Mouse (Mus musculus) forebrain, embryonic 16.5 days (tissue): ENCODE measurements around the gene Mdh2. TPM values are rescaled to one million over a fixed set of nuclear protein-coding genes. Genes with fewer than 3 reads are reported as not detected.

ENCODE experiments used
- ATAC-seq: fragments of 200-750 bp; cut with Nextera tagmentation; 2 replicates; pipeline ENCODE4 v1.8.0; 2017; ENCODE audit warnings: mild to moderate bottlenecking, moderate library complexity
- H3K27ac ChIP-seq: fragments of 300-500 bp; sonication (generic); 2 replicates; pipeline ENCODE4 v1.5.1; 2014; ENCODE audit warnings: low read length, control low read depth
- H3K27me3 ChIP-seq: fragments of 300-500 bp; sonication (generic); replicated peaks from 2 replicates; pipeline ENCODE4 v1.6.1; 2014; ENCODE audit warnings: low read length; ENCODE audit not compliant: control insufficient read depth, insufficient read depth
- H3K36me3 ChIP-seq: fragments of 300-500 bp; sonication (generic); 2 replicates; pipeline ENCODE4 v1.6.1; 2014; ENCODE audit not compliant: control insufficient read depth, insufficient read depth
- H3K4me1 ChIP-seq: fragments of 300-500 bp; sonication (generic); replicated peaks from 2 replicates; pipeline ENCODE4 v1.6.1; 2014; ENCODE audit warnings: low read length; ENCODE audit not compliant: control insufficient read depth, insufficient read depth
- H3K4me2 ChIP-seq: fragments of 300-500 bp; sonication (generic); 2 replicates; pipeline ENCODE4 v1.6.1; 2014; ENCODE audit warnings: mild to moderate bottlenecking, low read length, control low read depth
- H3K4me3 ChIP-seq: fragments of 300-500 bp; sonication (generic); replicated peaks from 2 replicates; pipeline ENCODE4 v1.5.1; 2014; ENCODE audit warnings: mild to moderate bottlenecking, low read length, control low read depth
- H3K9ac ChIP-seq: fragments of 300-500 bp; sonication (generic); replicated peaks from 2 replicates; pipeline ENCODE4 v1.6.1; 2014; ENCODE audit warnings: low read depth, low read length, control low read depth
- H3K9me3 ChIP-seq: fragments of 300-500 bp; sonication (generic); 2 replicates; pipeline ENCODE4 v1.6.1; 2016; ENCODE audit warnings: low read length; ENCODE audit not compliant: control insufficient read depth
- WGBS: fragments of 180-500 bp; shearing (Covaris S2); extraction: QIAGEN DNeasy Blood & Tissue Kit; methylation state at CpG from one replicate; pipeline ENCODE4 v1.1.7; 2014; 5-methylcytosine and 5-hydroxymethylcytosine counted together
- polyA plus RNA-seq: library from polyadenylated mRNA; unstranded; fragments of >200 nt; fragmentation: Nextera tagmentation; extraction: Ambion mirVana; gene quantifications from 2 replicates; pipeline ENCODE4 v1.2.1, GENCODE M21; 2015

Mdh2 gene
- polyA plus RNA-seq, 1 experiment from 2014 or later = 563 TPM

DNA sequence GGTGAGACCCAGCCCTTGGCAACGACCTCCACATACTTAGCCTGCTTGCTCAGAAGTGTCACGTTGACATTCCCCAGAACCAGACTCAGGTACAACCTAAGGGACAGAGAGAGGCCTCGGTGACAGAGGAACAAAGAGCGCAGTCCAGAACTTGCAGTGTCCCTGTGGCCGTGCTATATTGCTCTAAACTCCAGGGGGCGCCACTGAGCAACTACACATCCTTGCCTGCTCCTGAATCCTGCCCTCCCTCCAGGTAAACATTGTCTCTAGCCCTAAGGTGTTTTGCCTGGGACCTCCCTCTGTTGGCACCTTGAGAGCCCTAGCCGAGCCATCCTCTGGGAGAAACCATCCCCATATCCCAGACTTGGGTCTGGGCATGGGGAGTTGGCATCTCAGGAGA, 41.1 kb upstream of the Mdh2 start:
- peaks cover 48% of the 10 kb centered on the region for H3K36me3 ChIP-seq
- 82% methylated on average over 7 of the region's 7 CpGs for WGBS

DNA sequence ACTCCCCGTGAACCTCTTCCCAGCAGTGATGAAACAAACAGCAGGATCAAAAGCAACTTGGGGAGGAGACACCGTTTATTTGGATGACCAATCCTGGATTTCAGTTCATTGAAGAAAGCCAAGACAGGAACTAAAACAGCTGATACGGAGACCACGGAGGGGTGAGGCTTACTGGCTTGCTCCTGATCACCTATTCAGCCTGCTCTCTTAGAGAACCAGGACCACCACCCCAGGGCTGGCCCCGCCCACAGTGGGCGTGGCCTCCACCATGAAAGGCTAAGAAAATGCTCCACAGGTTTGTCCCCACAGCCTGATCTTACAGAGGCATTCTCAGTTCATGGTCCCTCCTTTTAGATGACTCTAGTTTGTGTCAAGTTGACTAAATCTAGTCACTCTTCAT, 40.0 kb upstream of the Mdh2 start:
- 23% methylated on average over 6 of the region's 6 CpGs for WGBS
- H3K4me3 ChIP-seq = no peak overlapping the region
- H3K27me3 ChIP-seq = no peaks in the 10 kb centered on the region
- peaks cover 10% of the 10 kb centered on the region for H3K4me1 ChIP-seq
- no peak overlapping the region for H3K4me2 ChIP-seq
- peaks cover 40% of the 10 kb centered on the region for H3K36me3 ChIP-seq
- H3K9me3 ChIP-seq = no peaks in the 10 kb centered on the region
- no peak for ATAC-seq
- H3K9ac ChIP-seq = no peak overlapping the region
- no peak overlapping the region for H3K27ac ChIP-seq

More for the DNA sequence above, 41.1 kb upstream of the Mdh2 start:
- Histone ChIP-seq H3K4me2 (no peak overlapping the region), H3K4me3 (no peak overlapping the region), H3K9me3 (no peaks in the 10 kb centered on the region), H3K27me3 (no peaks in the 10 kb centered on the region), H3K4me1 (no peaks in the 10 kb centered on the region), H3K9ac (no peak overlapping the region), H3K27ac (no peak overlapping the region)
- no peak for ATAC-seq

DNA sequence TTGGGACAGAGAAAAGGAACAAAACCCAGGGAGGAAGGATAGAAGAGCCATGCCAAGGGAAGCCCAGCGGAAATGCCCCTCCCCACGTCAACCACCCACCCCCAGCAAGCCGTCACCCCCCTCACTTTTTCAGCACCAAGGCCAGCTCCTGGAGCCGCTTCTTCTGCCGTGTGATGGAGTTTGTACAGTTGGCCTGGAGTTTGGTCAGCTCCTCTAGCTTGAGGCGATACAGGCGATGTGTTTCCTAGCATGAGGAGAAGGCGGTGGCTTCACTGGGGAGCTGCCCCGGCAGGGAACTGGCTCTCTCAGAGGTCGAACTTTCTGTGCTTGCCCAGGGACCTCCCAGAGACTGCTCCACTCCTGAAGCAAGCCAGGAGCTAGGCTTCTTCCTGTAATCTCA, 36.1 kb upstream of the Mdh2 start:
- H3K4me1 ChIP-seq = peaks cover 17% of the 10 kb centered on the region
- no peak overlapping the region for H3K27ac ChIP-seq
- no peaks in the 10 kb centered on the region for H3K9me3 ChIP-seq
- ATAC-seq = no peak
- H3K9ac ChIP-seq = no peak overlapping the region
- WGBS = 66% methylated on average over 10 of the region's 10 CpGs
- no peak overlapping the region for H3K4me2 ChIP-seq
- H3K4me3 ChIP-seq = no peak overlapping the region
- peaks cover 8% of the 10 kb centered on the region for H3K36me3 ChIP-seq
- no peaks in the 10 kb centered on the region for H3K27me3 ChIP-seq

DNA sequence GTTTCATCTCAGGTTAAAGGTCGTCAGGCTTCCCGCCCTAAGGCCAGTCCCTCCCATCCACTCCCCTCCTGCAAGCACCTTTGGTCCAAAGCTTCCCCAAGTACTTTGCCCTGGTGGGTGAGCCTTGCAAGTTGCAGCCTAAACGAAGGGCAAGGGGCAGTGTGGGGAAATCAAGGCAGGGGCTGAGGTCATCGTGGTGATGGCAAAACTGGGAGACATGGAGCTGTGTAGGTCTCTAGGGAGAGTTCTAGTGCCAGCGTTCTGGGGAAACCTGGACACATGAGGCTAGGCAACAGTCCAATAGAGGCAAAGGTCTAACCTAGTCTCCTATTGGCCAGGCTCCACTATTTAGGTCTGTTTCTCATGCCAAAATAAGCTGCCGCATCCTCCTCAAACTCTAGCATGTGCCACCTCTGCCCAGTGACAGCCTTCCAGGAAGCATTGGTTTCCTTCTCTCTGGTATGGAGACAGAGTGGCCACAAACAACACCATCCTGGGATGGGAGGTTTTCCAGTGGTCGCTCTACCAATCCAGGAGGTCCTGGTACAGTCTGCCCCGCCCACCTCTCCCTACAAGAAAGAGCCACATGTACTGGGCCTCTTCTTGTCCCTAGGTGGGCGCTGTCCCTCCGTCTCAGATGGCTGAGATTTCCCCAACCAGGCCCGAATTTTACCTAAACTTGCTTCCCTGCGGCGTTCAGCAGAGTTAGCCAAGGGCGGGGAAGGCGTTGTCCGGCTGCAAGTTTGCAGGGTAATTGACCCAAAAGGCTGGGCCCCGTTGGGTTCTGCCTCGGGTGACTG, 35.1 kb upstream of the Mdh2 start:
- Histone ChIP-seq H3K4me1 (peaks cover 17% of the 10 kb centered on the region), H3K9me3 (no peaks in the 10 kb centered on the region), H3K27me3 (no peaks in the 10 kb centered on the region), H3K36me3 (peaks cover 8% of the 10 kb centered on the region), H3K4me2 (peak overlapping the region; percentile 98), H3K4me3 (peak overlapping the region; percentile 73), H3K9ac (peak overlapping the region; percentile 72), H3K27ac (no peak overlapping the region)
- 24% methylated on average over 18 of the region's 18 CpGs for WGBS
- ATAC-seq = peak; percentile 43; the same call in 1 of the 2 replicates

DNA sequence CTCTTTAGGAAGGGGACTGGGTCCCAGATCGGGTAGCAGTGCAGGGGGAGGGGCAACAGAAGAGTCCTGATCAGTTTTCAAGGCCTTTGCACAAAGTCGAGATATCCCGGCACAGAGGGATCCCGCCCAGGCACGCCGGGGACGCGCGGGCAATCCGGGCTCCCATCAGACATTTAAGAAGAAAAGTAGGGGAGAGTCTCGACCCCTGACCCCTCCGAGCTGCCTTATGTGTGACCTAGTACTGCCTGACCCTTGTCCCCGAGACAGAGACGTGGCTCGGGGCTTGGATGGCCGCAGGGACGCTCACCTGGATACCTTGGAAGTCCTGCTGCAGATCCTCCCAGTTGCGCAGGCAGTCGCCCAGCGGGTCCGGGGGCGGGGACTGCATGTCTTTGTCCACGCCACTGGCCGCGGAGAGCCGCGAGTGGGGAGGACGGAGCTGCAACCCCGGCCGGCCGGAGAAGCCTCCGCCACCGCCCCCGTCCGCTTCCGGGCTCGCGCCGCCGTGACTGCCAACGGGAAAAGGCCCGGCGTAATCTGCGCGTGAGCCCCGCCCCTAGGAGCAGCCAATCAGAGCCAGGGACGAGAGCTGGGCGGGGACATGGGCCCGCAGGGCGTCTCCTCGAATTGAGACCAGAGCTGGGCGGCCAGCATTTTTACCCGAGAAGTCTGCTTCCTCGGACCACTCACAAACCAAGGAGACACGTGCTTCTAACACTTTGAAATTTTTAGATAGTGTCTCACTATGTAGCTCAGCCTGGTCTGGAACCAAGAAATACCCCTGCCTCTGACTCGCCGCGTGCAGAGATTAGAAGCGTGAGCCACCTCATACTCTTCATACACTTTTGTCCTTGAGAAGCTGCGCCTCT, 34.3 kb upstream of the Mdh2 start, which contains the start of gene Tmem120a:
Tmem120a (minus strand) TSS at position 708 of the 869 bp plus-strand sequence.
- H3K9ac ChIP-seq = peak within 1 kb of the TSS; percentile 72
- under 1% methylated on average over 60 of the region's 60 CpGs for WGBS
- peak within 1 kb of the TSS; percentile 73 for H3K4me3 ChIP-seq
- H3K27me3 ChIP-seq = no peaks in the 10 kb centered on the region
- peaks cover 17% of the 10 kb centered on the region for H3K4me1 ChIP-seq
- ATAC-seq = peak; percentile 98
- no peak within 1 kb of the TSS for H3K27ac ChIP-seq
- peak within 1 kb of the TSS; percentile 98 for H3K4me2 ChIP-seq
- peaks cover 8% of the 10 kb centered on the region for H3K36me3 ChIP-seq
- H3K9me3 ChIP-seq = no peaks in the 10 kb centered on the region

DNA sequence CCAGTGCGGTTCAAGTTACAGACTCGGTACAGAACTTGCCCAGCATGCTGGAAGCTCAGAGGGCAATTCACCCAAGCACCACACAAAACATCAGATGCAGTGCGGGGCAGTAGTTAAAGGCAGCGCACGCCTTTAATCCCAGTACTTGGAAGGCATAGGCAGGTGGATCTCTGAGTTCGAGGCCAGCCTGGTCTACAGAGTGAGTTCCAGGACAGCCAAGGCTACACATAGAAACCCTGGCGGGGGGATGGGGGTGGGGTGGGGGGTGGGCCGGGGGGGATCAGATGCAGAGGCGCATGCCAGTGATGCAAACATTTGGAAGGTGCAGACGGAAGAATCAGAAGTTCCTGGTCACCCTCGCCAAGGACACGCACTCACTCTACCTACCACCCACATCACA, 33.5 kb upstream of the Mdh2 start:
- peak overlapping the region; percentile 73 for H3K4me3 ChIP-seq
- H3K4me2 ChIP-seq = peak overlapping the region; percentile 98
- H3K27ac ChIP-seq = no peak overlapping the region
- peak; percentile 9; the same call in 1 of the 2 replicates for ATAC-seq
- H3K36me3 ChIP-seq = peaks cover 8% of the 10 kb centered on the region
- H3K4me1 ChIP-seq = peaks cover 17% of the 10 kb centered on the region
- WGBS = 22% methylated on average over 11 of the region's 12 CpGs
- peak overlapping the region; percentile 72 for H3K9ac ChIP-seq
- no peaks in the 10 kb centered on the region for H3K27me3 ChIP-seq
- H3K9me3 ChIP-seq = no peaks in the 10 kb centered on the region

DNA sequence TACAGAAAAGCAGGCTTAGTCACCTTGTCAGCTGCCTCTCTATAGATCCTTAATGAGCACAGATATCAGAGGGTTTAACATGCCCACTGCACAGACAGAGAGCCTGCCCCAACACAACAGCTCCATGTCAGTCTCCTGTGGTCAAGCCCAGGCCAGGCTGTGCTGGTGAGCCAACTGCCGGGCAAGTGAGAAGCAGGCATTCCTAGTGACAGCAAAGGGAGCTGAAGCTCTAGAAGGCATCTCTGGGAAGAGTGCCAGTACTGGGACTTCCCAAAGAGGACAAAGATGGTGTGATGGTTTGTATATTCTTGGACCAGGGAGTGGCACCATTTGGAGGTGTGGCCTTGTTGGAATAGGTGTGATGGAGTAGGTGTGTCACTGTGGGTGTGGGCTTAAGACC, 27.2 kb upstream of the Mdh2 start:
- no peaks in the 10 kb centered on the region for H3K36me3 ChIP-seq
- WGBS = 71% methylated on average over 1 of the region's 1 CpGs
- H3K4me3 ChIP-seq = no peak overlapping the region
- no peak overlapping the region for H3K27ac ChIP-seq
- H3K4me2 ChIP-seq = no peak overlapping the region
- H3K9me3 ChIP-seq = no peaks in the 10 kb centered on the region
- no peaks in the 10 kb centered on the region for H3K4me1 ChIP-seq
- no peaks in the 10 kb centered on the region for H3K27me3 ChIP-seq
- no peak for ATAC-seq
- no peak overlapping the region for H3K9ac ChIP-seq

DNA sequence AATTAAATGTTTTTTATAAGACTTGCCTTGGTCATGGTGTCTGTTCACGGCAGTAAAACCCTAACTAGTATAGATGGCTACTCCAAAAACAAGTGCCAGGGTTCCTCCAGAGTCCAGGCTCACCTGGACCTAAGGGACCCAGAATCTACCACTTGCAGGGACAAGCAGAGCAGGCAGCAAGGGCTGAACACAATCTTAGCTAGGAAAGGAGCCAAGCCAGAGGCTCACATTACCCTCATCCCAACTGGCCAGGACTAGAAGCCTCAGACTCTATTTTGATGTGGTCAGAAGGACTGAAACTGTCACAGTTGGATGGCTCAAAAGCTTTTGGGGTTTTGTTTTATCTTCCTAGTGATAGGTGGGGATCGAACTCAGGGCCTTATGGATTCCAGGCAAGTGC, 26.7 kb upstream of the Mdh2 start:
- whole genome bisulfite sequencing = 69% methylated on average over 2 of the region's 2 CpGs
- no peaks in the 10 kb centered on the region for H3K4me1 ChIP-seq

DNA sequence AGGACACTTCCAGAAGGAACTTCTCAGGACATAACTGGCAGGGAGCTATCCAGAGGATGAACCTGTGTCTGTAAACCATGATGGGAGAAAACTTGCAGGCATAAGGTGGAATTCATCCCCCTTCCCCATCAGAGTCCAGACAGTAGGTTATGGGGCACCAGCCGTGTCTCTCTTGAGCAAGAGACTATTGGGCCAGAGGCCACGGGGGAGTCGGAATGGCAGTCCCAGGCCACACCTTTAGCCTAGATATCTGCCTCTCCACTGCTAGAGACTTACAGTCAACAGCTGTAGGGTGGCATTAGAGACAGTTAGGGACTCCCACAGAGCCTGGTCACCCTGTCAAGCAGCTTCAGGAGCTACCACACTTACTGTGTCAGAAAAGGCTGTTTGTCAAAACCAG, 16.4 kb upstream of the Mdh2 start:
- no peak overlapping the region for H3K9ac ChIP-seq
- no peak for ATAC-seq
- H3K27ac ChIP-seq = no peak overlapping the region
- H3K4me2 ChIP-seq = no peak overlapping the region
- no peaks in the 10 kb centered on the region for H3K9me3 ChIP-seq
- H3K4me3 ChIP-seq = no peak overlapping the region
- H3K27me3 ChIP-seq = no peaks in the 10 kb centered on the region
- H3K4me1 ChIP-seq = no peaks in the 10 kb centered on the region
- 86% methylated on average over 3 of the region's 3 CpGs for WGBS
- no peaks in the 10 kb centered on the region for H3K36me3 ChIP-seq

More for the DNA sequence above, 26.7 kb upstream of the Mdh2 start:
- no peaks in the 10 kb centered on the region for H3K9me3 ChIP-seq
- no peaks in the 10 kb centered on the region for H3K27me3 ChIP-seq
- no peak overlapping the region for H3K4me3 ChIP-seq
- no peaks in the 10 kb centered on the region for H3K36me3 ChIP-seq
- no peak for ATAC-seq
- no peak overlapping the region for H3K27ac ChIP-seq
- H3K4me2 ChIP-seq = no peak overlapping the region
- no peak overlapping the region for H3K9ac ChIP-seq
